Mouse (Mus musculus): ENCODE measurements around the gene Hist1h2bm.
"Not testable (repeated sequence)": the region's sequence is repeated elsewhere in the genome, so short reads cannot be mapped to it uniquely, and the experiment has no call there.

The Hist1h2bm gene

GRCm38 (mm10) chr13:21727948-21728572, 6.2 kb downstream of the Hist1h2bm start:
- no peak for DNase-seq (ENCODE audit: low spot score)

GRCm38 (mm10) chr13:21729544-21729943, 7.7 kb downstream of the Hist1h2bm start:
- no peak for DNase-seq (ENCODE audit: low spot score)

DNA sequence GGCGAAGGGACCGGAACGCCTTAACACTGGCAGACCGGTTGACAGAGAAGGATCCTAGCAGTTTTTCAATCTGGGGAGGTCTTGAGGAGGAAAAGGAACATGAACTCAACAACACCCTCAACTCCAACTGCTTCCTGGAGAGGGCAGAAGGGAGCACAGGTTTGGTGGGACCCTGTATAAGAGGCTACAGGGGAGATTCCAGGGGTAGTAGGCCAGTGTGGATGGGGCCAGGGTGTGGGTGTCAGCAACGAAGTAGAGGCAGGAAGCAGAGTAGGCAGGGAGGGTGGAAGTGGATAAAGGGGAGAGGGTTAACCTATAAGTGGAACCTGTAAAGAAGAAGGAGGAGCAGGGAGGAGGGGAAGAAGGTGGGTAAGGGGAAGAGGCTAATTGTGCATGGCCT, 11.6 kb downstream of the Hist1h2bm start:
- no peak for DNase-seq (ENCODE audit: low spot score)

DNA sequence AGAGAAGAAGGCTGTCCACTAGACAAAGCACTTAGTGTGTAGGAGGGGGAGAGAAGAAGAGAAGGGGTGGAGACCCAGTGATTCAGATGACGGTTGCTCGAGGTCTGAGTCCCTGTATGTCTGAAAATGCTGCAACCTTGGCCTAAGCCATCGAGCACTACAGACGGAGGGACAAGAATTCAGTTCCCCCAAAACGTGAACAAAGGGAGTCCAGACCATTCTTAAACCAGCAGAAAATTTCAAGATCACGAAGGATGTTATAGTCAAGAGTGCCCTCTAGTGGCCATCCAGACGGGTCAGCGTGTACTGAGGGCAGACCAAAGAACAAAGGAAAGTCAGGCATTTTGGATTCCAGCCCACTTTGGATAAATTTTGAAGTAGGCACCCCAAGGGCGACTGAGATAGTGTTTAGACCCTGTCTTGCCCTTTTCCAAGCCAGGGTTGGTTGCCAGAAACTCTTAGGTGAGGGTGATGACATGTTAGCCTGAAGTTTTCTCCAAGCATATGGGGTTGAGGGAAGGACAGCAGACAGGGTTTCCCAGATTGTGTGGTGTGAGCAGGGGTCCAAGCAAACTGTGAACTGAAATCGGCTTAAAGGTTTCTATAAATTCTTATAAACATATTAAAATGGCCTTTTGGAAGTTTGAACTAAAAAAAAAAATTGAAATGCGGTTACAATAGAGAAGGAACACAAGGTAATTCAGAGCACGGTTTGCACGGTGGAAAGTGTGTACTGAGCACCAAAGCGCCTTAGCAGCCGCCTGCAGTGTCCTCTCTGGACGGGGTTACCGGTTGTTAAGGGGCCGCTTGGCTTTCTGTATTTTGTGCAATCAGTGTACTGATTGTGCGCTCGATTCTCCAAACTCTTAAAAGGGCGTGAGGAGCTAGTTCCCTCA, 12.4 kb downstream of the Hist1h2bm start:
- no peak for DNase-seq (ENCODE audit: low spot score)

DNA sequence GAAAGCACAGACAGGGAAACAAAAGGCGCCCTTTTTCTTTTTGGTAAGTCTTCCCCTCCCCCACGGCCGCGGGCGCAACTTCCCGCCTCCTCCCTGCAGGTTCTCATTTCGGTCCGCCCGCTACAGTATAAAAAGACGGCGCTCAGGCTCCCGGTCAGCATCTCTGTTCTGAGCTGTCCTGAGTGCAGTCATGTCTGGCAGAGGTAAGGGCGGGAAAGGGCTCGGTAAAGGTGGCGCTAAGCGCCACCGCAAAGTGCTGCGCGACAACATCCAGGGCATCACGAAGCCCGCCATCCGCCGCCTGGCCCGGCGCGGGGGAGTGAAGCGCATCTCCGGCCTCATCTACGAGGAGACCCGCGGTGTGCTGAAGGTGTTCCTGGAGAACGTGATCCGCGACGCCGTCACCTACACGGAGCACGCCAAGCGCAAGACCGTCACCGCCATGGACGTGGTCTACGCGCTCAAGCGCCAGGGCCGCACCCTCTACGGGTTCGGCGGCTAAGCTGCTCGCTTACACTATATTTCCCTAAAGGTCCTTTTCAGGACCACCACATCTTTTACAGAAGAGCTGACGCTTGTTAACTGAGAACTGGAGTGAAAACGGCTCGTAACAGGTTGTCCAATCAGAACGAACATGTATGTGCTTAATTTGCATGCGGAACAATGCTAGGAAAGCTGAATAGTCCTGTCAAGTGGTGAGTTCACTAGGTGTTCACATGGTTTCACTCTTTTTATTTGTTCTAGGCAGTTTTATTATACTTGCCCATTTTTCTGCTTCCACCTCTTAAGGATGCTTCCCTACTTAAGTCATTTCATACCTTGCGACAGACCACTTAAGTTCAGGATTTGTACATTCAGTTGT, 13.3 kb downstream of the Hist1h2bm start, which contains the start of gene Hist1h4j:
TSS of gene Hist1h4j (plus strand) at position 159 of the 862 bp plus-strand sequence.
- peak; percentile 60 for DNase-seq (ENCODE audit: low spot score)

DNA sequence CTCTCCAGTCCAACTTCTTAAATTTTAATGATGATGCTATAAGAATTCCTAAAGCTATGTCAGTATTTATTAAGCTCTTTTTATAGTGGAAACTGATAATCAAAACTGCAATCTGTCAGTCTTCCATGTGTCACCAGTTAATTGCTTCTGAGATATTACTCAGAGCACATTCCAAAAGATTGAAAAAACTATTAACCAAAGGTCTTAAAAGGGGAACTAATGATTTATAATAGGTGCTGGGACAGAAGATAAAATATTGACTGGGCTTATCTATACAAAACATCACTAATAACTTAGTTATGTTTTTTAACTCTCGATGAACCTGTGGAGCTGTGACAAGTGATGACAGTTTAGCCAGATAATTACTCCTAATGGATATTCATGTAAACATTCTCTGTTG, 23.2 kb downstream of the Hist1h2bm start:
- DNase-seq (ENCODE audit: low spot score) = no peak

DNA sequence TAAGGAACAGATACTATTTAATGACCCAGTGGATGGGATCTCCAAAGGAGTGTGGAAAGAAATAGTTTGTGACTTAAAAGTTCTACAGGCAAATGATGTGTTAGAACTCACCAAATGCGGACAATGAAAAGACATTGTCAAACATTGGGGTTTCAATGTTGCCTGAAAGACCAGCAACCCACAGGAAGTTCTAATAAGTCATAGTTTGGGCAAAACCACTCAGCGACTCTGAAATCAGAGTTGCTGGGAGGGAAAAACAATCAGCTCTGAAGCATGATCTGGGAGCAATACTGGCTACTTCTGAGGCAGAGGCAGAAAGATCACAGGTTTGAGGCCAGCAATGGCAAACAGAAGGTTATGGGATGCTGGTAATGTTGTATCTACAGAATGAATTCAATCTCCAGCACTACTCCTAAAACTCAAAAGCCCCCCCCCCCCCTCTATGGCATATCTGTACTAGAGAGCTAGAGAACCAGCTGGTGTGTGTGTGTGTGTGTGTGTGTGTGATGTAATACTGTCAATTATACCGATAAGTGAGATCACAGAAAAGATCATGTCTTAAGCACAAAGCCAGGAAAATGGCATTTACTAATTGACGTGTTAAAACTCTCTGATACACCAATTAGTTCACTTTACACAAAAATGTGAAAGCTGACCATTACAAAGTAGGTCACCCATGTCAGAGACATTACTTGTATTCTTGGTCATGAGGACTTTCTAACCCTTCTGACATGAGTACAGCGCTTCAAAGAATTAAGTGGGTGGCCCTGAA, 27.7 kb downstream of the Hist1h2bm start:
- no peak for DNase-seq (ENCODE audit: low spot score)

DNA sequence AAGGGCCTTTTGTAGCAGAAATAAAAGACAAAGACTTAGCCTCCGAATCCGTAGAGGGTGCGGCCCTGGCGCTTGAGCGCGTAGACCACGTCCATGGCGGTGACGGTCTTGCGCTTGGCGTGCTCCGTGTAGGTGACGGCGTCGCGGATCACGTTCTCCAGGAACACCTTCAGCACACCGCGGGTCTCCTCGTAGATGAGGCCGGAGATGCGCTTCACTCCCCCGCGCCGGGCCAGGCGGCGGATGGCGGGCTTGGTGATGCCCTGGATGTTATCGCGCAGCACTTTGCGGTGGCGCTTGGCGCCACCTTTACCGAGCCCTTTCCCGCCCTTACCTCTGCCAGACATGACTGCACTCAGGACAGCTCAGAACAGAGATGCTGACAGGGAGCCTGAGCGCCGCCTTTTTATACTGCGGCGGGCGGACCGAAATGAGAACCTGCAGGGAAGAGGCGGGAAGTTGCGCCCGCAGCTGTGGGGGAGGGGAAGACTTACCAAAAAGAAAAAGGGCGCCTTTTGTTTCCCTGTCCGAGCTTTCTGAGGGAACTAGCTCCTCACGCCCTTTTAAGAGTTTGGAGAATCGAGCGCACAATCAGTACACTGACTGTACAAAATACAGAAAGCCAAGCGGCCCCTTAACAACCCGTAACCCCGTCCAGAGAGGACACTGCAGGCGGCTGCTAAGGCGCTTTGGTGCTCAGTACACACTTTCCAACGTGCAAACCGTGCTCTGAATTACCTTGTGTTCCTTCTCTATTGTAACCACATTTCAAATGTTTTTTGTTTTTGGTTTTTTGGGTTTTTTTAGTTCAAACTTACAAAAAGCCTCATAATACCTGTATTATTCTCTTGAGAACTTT, 28.5 kb downstream of the Hist1h2bm start, which contains the start of gene Hist1h4k:
TSS of gene Hist1h4k (minus strand) at position 347 of the 859 bp plus-strand sequence.
- peak; percentile 91 for DNase-seq (ENCODE audit: low spot score)

DNA sequence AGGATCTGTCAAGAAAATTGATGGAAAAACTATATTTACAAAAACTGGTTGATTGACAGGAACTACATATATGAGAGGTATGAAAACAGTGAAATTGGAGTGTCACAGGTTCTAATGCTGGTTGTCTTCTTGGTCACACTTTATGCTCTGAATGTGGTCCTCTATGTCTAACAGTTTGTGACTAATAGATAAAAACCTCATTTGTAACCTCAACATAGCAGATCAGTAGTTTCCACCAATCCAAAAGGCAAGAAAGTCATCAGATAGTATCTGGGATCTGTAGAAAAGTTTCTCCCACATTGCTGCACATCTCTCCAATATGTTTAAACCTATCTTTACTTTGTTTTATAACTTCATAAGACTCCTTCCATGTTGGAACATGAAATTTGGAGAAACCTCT, 29.6 kb downstream of the Hist1h2bm start:
- no peak for DNase-seq (ENCODE audit: low spot score)

DNA sequence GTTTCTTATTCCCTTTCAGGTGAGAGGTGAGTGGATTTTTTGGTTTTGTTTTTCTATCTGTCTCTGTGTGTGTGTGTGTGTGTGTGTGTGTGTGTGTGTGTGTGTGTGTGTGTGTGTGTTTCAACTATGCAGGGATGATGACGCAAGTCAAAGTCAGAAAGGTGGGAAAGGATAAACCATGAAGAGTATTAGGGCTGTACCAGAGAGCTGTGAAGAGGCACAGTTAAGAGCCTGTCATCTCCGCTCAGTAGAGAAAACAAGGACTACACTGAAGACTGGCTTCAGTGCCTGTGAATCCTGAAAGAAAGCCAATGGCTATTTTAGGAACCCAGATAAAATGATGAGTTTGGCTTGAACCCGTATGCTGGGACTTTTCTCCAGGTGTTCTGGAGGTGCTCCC, 30.0 kb downstream of the Hist1h2bm start:
- no peak for DNase-seq (ENCODE audit: low spot score)

DNA sequence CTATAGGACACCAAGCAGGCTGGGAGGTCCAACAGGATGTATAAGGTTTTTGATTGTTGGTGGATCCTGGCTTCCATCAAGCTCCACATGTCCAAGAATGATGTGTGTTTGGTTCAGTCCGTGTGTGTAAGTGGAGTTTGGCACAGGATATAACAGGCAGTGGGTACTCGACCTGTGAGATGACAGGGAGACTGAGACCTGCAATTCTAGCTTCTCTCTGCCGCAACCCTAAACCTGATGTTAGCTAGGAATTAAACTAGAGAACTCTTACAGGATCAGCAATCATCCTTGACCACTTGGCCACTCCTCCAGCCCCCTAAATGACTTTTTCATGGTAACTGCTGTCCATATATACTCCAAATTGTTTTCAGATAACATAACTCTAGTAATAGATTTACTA, 30.5 kb downstream of the Hist1h2bm start:
- no peak for DNase-seq (ENCODE audit: low spot score)

GRCm38 (mm10) chr13:21753051-21753523, 31.2 kb downstream of the Hist1h2bm start:
- no peak for DNase-seq (ENCODE audit: low spot score)

DNA sequence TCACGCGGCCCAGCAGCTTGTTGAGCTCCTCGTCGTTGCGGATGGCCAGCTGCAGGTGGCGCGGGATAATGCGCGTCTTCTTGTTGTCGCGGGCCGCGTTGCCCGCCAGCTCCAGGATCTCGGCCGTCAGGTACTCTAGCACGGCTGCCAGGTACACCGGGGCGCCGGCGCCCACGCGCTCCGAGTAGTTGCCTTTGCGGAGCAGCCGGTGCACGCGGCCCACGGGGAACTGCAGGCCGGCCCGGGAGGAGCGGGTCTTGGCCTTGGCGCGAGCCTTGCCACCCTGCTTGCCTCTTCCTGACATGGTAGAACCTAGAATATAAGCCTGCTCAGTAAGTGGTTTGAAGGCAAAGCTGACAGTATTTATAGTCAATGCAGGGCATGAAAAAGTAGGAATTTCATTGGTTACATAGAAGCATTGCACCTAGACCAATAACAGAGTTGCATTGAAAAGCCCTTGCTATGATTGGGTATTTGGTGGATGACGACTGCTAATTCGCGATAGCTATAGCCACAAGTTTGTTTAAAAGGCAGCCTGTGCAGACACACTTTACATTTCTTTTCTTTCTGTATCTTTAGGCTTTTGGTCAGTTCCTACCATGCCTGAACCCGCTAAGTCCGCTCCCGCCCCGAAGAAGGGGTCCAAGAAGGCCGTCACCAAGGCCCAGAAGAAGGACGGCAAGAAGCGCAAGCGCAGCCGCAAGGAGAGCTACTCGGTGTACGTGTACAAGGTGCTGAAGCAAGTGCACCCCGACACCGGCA, 31.9 kb downstream of the Hist1h2bm start, which contains the start of the genes Hist1h2ak and Hist1h2bn:
TSS of gene Hist1h2ak (minus strand) at position 304 of the 762 bp plus-strand sequence.
TSS of gene Hist1h2bn (plus strand) at position 600 of the 762 bp plus-strand sequence.
- DNase-seq (ENCODE audit: low spot score) = peak; percentile 45

DNA sequence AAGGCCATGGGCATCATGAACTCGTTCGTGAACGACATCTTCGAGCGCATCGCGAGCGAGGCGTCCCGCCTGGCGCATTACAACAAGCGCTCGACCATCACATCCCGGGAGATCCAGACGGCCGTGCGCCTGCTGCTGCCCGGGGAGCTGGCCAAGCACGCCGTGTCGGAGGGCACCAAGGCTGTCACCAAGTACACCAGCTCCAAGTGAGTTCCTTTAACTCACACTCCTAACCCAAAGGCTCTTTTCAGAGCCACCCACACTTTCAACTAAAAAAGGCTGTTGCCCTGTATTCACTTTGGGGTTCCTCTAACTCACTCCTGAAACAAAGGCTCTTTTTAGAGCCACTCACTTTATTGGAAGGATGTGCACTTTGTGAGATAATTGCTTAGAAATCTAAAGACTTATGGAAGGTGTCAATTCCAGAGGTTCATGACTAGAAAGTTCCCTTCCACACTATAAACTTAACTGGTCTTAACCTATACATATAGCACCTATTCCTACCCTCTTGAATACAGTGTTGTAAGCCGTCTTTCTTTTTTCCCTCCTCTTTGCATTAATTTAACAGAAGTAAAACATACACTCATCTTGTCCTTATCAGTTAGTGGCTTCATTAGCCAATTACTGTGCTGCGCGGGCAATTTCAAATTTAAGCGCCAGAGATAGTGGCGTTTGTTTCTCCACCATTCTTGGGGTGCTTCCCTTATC, 32.6 kb downstream of the Hist1h2bm start:
- not testable (repeated sequence) for DNase-seq (ENCODE audit: low spot score)

DNA sequence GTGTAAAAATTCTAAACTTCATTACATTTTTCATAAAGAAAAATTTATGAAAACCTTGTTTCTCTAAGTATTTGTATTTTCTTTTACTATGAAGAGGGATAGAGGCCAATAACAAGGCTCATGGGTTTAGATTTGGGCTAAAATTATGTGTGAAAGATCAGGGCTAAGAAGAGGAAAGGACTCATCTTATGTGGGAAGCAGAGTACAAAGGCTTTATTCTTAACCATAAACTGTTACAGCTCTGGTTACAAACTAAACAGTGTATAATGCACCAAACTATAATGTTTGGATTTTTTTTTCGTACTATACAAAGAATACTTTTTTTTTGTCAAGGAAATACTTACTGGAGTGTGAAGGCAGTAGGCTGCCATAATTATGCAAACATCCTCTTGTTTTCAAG, 33.9 kb downstream of the Hist1h2bm start:
- DNase-seq (ENCODE audit: low spot score) = no peak

Measured in ovary, postnatal 10 days (tissue).